Mouse (Mus musculus) ES-Bruce4 (cell line): ENCODE measurements around the gene Ccdc103. TPM values are rescaled to one million over a fixed set of nuclear protein-coding genes. Genes with fewer than 3 reads are reported as not detected.

Experiments used
- H3K27ac ChIP-seq: 2 replicates; pipeline ENCODE4 v1.5.1; 2012; ENCODE audit warnings: low read length, inconsistent platforms; ENCODE audit not compliant: insufficient read depth
- H3K27me3 ChIP-seq: 2 replicates; pipeline ENCODE4 v1.6.1; 2012; ENCODE audit warnings: mild to moderate bottlenecking, low read length, inconsistent platforms; ENCODE audit not compliant: control insufficient read depth, poor library complexity, insufficient read depth, severe bottlenecking
- H3K36me3 ChIP-seq: 2 replicates; pipeline ENCODE4 v1.6.1; 2012; ENCODE audit warnings: inconsistent platforms, mild to moderate bottlenecking, low read length, moderate library complexity; ENCODE audit not compliant: control insufficient read depth, poor library complexity, insufficient read depth, severe bottlenecking
- H3K4me1 ChIP-seq: one replicate; pipeline ENCODE4 v1.8.1; 2011; ENCODE audit warnings: low read length; ENCODE audit not compliant: control insufficient read depth, insufficient read depth
- H3K4me3 ChIP-seq: 2 replicates; pipeline ENCODE4 v1.5.1; 2011; ENCODE audit warnings: low read depth, mild to moderate bottlenecking, low read length
- H3K9ac ChIP-seq: 2 replicates; pipeline ENCODE4 v1.6.1; 2012; ENCODE audit warnings: low read depth, mild to moderate bottlenecking, inconsistent platforms; ENCODE audit not compliant: poor library complexity, severe bottlenecking
- H3K9me3 ChIP-seq: replicated peaks from 2 replicates; pipeline ENCODE4 v1.6.1; 2012; ENCODE audit warnings: mild to moderate bottlenecking, low read length, inconsistent platforms; ENCODE audit not compliant: control insufficient read depth, poor library complexity, insufficient read depth, severe bottlenecking
- CTCF ChIP-seq: IDR thresholded peaks from one replicate; pipeline ENCODE4 v1.8.1; 2011; ENCODE audit warnings: low read depth, low read length
- EP300 ChIP-seq: IDR thresholded peaks from 2 replicates; pipeline ENCODE4 v1.6.1; 2011; ENCODE audit warnings: low read depth, low read length; ENCODE audit not compliant: insufficient read depth
- POLR2A ChIP-seq: IDR thresholded peaks from one replicate; pipeline ENCODE4 v1.8.1; 2011; ENCODE audit warnings: low read length; ENCODE audit not compliant: insufficient read depth
- polyA plus RNA-seq: library from polyadenylated mRNA; stranded (reverse); fragments of >200 nt; gene quantifications from 2 replicates; pipeline ENCODE4 v1.2.4, GENCODE M21; 2011; ENCODE audit warnings: low read depth; ENCODE audit not compliant: missing spikeins, insufficient read depth, insufficient read length

Gene Ccdc103
- polyA plus RNA-seq, 1 experiment: 0.37 TPM

DNA sequence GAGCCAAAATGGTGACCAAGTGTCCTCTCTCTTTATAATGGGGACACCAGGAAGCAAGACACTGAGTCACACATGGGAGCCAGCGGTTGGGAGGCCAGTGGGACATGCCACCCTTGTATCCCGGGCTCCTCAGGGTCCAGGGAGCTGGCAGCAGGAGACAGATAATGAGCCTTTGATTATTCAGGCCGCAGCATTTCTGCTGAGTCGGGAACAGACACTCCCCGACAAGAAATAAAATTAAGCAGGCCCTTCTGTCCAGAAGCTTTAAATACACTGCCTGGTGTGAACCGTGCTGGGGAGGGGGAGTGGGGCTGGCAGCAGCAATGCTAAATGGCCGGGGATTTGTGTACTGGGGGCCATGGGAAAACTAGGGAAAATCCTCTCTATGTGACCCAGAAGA is 30.4 kb downstream of the Ccdc103 start:
- no peak for TF ChIP-seq POLR2A
- no peak for TF ChIP-seq EP300
- TF ChIP-seq CTCF: no peak
- Histone ChIP-seq H3K36me3 (peaks cover 93% of the 10 kb centered on the region), H3K9me3 (no peaks in the 10 kb centered on the region)

DNA sequence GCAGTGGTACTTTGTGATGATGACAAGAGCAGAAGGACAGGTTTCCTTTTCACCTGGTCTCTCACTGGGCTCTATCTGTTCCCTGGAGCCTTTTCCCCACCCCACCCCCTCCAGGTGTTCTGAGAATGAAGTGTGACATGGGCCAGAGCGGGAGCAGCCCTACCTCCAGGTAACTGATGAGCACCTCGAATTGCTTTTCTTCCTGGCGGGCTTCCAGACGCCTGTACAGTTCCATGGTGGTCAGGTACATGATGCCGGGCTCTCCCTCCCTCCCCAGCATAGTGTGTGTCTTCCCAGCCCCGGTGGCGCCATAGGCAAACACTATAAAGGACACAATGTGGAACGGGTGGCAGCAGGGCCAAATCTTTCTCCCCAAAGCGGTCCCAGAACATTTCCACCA is 34.4 kb downstream of the Ccdc103 start:
- Histone ChIP-seq H3K36me3 (peaks cover 64% of the 10 kb centered on the region), H3K9me3 (no peaks in the 10 kb centered on the region), H3K4me1 (peaks cover 1% of the 10 kb centered on the region), H3K27ac (no peak overlapping the region), H3K4me3 (no peak overlapping the region), H3K27me3 (no peaks in the 10 kb centered on the region), H3K9ac (no peak overlapping the region)
- no peak for TF ChIP-seq EP300
- TF ChIP-seq POLR2A: no peak
- no peak for TF ChIP-seq CTCF

More for the DNA sequence above, 30.4 kb downstream of the Ccdc103 start:
- Histone ChIP-seq H3K4me3 (no peak overlapping the region), H3K27me3 (no peaks in the 10 kb centered on the region), H3K27ac (no peak overlapping the region), H3K9ac (no peak overlapping the region), H3K4me1 (no peaks in the 10 kb centered on the region)

DNA sequence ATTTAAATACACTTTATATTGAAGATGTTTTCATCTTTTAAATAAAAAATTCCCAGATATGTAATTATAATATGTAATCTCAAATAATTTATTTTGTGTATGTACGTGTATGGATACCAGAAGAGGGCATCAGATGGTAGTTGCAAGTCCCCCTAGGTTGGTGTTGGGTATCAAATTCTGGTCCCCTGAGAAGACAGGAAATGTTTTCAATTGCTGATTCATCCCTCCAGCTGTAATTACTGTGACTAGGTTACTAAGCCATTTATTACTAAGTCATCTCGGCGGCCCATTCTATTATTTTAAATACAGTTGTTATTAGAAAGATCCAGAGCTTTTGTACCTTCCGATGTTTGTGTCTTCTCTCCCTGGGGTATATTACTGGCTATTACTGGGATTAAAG is 37.1 kb downstream of the Ccdc103 start:
- H3K9ac ChIP-seq: no peak overlapping the region
- no peak overlapping the region for H3K4me3 ChIP-seq
- peaks cover 1% of the 10 kb centered on the region for H3K4me1 ChIP-seq
- TF ChIP-seq EP300: no peak
- no peak for TF ChIP-seq POLR2A
- no peak for TF ChIP-seq CTCF
- H3K27ac ChIP-seq: no peak overlapping the region
- H3K36me3 ChIP-seq: peaks cover 60% of the 10 kb centered on the region
- H3K9me3 ChIP-seq: no peaks in the 10 kb centered on the region
- no peaks in the 10 kb centered on the region for H3K27me3 ChIP-seq

DNA sequence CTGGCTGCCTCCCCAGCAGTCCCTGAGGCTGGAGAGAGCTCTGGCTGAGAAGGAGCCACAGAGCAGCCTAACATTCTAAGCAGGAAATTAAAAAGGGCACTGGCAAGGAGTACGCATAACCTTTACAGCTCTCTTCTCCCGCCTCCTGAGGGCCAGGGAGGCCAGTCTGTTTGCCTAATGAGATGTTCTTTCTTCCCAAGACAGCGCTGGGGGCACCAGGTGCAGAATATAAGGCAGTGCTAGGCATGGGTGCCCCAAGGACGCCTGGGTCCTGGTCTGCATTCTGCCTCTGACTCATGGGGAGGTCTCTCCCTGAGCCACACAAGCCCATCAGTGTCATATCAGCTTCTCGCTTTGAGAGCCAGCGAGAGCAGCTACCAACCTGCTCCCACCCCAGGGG is 40.5 kb downstream of the Ccdc103 start:
- TF ChIP-seq EP300: no peak
- TF ChIP-seq CTCF: no peak
- TF ChIP-seq POLR2A: no peak
- Histone ChIP-seq H3K4me3 (no peak overlapping the region), H3K27ac (no peak overlapping the region), H3K27me3 (no peaks in the 10 kb centered on the region), H3K36me3 (peaks cover 29% of the 10 kb centered on the region), H3K9me3 (no peaks in the 10 kb centered on the region), H3K4me1 (peaks cover 1% of the 10 kb centered on the region), H3K9ac (no peak overlapping the region)

DNA sequence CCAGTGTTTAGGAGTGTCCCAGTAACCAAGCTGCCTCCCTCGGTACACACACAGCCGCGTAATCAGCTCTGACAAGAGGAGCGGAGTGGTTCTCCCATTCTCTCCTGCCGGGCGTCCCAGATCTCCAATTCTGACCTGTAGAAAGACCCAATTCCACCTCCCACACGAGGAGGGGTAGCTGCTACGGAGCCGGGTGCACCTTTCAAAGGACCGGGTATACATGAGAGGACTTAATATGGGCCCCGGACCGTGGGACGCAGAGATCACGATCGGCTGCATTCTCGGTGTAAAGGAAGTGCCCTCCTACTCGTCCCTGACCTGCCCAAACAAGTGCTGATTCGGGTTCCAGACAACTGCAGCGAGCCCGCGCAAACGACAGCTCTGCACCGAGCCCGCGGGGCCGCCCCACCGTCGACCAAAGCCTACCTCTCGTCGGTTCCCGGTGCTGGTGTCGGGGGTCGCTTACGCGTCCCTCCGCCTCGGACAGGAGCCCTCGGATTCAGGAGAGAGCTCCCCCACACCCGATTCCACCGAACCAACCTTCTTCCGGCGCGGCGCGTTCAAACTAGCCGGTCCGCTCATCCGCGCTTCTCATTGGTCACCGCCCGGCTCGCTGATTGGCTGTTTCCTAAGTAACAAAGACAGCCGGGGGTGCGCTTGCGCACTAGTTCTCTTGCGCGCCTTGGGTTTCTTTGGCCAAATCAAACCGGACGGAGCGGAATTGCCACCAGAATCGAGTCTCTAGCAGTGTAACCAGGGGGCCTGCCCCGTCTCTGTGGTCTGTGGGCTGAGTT is 43.8 kb downstream of the Ccdc103 start, which contains the start of gene Kif18b:
TSS of gene Kif18b (minus strand) at position 568 of the 794 bp plus-strand sequence.
- peaks cover 26% of the 10 kb centered on the region for H3K36me3 ChIP-seq
- peak within 1 kb of the TSS; percentile 94 for H3K4me3 ChIP-seq
- TF ChIP-seq CTCF (no peak), EP300 (no peak), POLR2A (peak; percentile 49)
- no peaks in the 10 kb centered on the region for H3K9me3 ChIP-seq
- no peaks in the 10 kb centered on the region for H3K4me1 ChIP-seq
- H3K27me3 ChIP-seq: no peaks in the 10 kb centered on the region
- peak within 1 kb of the TSS; percentile 90 for H3K9ac ChIP-seq
- peak within 1 kb of the TSS; percentile 100 for H3K27ac ChIP-seq

DNA sequence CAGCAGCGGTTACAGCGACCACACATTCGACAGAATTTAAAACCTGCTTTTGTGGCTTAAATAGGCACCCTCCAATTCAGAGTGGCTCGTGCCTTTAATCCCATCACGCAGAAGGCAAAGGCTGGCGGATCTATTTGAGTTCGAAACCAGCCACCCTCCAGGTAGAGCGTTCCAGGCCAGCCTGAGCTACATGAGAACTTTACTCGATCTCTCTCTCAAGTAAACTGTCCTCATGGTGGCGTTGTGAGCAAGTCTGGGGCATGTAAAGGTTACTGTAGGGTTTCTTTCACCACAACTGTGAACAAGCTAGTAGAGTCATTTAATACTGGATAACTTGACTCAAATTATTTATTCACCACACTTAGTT is 44.3 kb downstream of the Ccdc103 start:
- TF ChIP-seq POLR2A (no peak), CTCF (peak; percentile 34), EP300 (no peak)

More for the DNA sequence above, 44.3 kb downstream of the Ccdc103 start:
- H3K4me3 ChIP-seq: peak overlapping the region; percentile 94
- H3K36me3 ChIP-seq: peaks cover 24% of the 10 kb centered on the region
- H3K27ac ChIP-seq: peak overlapping the region; percentile 100
- H3K27me3 ChIP-seq: no peaks in the 10 kb centered on the region
- peak overlapping the region; percentile 90 for H3K9ac ChIP-seq
- no peaks in the 10 kb centered on the region for H3K4me1 ChIP-seq
- no peaks in the 10 kb centered on the region for H3K9me3 ChIP-seq
